Mouse (Mus musculus): ENCODE data around the gene Ppp1r27. TPM values are rescaled to one million over a fixed set of nuclear protein-coding genes. Genes with fewer than 3 reads are reported as not detected.

Gene Ppp1r27
- total and polyA plus RNA-seq, 2 experiments from 2014 or later: not detected

DNA sequence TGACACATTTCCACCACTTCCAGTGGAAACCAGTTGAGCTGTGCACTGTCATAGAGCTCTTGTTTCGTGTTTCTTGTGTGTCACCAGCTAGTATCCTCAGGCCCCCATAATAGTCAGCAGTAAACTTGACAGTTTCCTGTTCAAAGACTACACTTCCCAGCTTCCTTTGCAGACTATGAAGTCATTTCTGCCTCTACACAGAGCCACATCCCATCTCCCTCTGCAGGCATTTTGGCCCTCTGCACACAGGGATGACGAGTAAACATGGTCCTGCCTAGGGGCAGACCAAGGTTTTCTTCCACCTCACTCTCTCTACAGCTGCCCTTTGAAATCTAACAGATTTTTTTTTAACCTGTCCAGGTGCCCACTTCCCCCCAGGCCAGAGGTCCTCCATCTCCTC is 3.5 kb downstream of the Ppp1r27 start:
- Histone ChIP-seq H3K27me3 (ENCODE audit: insufficient read depth, low read length) (no peaks in the 10 kb centered on the region), H3K9me3 (ENCODE audit: low read length) (no peaks in the 10 kb centered on the region), H3K4me2 (ENCODE audit: low read depth, low read length) (peak overlapping the region; percentile 86; the same call in 1 of the 2 replicates), H3K4me1 (ENCODE audit: insufficient read depth, low read length) (peaks cover 16% of the 10 kb centered on the region), H3K4me3 (ENCODE audit: low read length) (no peak overlapping the region), H3K9ac (replicated peaks; ENCODE audit: low read length) (peak overlapping the region; percentile 3; the same call in 1 of the 2 replicates), H3K27ac (no peak overlapping the region), H3K36me3 (ENCODE audit: insufficient read depth, low read length) (peaks cover 23% of the 10 kb centered on the region)
- no peak; the same call in 1 of the 2 replicates for TF ChIP-seq CTCF (IDR thresholded peaks at IDR 0.05; ENCODE audit: low read depth)
- ATAC-seq (no peak), DNase-seq (ENCODE audit: low spot score) (no peak)
- WGBS: 56% methylated on average over 2 of the region's 2 CpGs

DNA sequence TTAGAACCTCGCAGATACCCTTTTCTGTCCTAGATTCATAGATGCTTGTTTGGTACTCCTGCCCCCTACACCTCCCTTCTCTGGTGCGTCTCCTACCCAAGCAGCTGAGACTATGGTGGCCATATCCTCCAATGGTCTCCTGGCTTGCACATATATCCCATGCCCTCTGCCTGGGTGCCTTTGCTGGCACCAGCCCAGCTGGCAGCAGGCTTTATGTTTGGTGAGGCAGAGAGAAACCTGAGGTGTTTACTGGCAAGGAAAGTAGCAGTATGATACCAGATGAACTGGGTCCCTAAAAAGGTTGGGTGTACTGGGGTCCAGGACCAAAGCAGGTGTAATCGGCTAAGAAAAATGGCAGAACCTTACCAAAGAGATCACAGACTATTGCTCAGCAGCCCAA is 5.0 kb downstream of the Ppp1r27 start:
- peaks cover 25% of the 10 kb centered on the region for H3K36me3 ChIP-seq (ENCODE audit: insufficient read depth, low read length)
- no peak for DNase-seq (ENCODE audit: low spot score)
- WGBS: 92% methylated on average over 3 of the region's 3 CpGs

DNA sequence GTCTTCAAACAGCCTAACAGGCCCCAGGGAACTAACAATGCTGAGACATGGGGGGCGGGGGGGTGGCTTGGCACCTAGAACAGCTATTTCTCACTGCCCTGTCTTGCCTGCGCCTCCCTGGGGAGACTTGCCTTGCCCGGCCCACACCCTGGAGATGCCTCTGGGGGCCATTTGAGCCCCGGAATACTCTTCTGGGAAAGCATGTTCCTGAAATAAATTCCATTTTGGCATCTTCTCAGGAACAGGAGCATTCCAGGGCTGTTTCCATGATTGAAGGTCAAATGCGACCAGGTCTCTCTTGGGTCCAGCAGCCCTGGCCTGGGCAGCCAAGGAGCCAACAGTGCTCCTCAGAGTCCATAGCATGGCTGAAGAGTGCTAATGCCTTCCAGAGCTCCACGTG is 8.6 kb downstream of the Ppp1r27 start:
- Histone ChIP-seq H3K27ac (no peak overlapping the region), H3K4me1 (ENCODE audit: insufficient read depth, low read length) (peaks cover 22% of the 10 kb centered on the region), H3K27me3 (ENCODE audit: insufficient read depth, low read length) (no peaks in the 10 kb centered on the region), H3K4me2 (ENCODE audit: low read depth, low read length) (no peak overlapping the region), H3K36me3 (ENCODE audit: insufficient read depth, low read length) (peaks cover 25% of the 10 kb centered on the region), H3K9ac (replicated peaks; ENCODE audit: low read length) (no peak overlapping the region), H3K9me3 (ENCODE audit: low read length) (no peaks in the 10 kb centered on the region), H3K4me3 (ENCODE audit: low read length) (no peak overlapping the region)
- no peak for ATAC-seq
- DNase-seq (ENCODE audit: low spot score): no peak
- 85% methylated on average over 6 of the region's 6 CpGs for WGBS
- TF ChIP-seq CTCF (IDR thresholded peaks at IDR 0.05; ENCODE audit: low read depth): no peak

More for the DNA sequence above, 5.0 kb downstream of the Ppp1r27 start:
- Histone ChIP-seq H3K4me2 (ENCODE audit: low read depth, low read length) (no peak overlapping the region), H3K9me3 (ENCODE audit: low read length) (no peaks in the 10 kb centered on the region), H3K27me3 (ENCODE audit: insufficient read depth, low read length) (no peaks in the 10 kb centered on the region), H3K27ac (no peak overlapping the region), H3K4me3 (ENCODE audit: low read length) (no peak overlapping the region), H3K9ac (replicated peaks; ENCODE audit: low read length) (no peak overlapping the region), H3K4me1 (ENCODE audit: insufficient read depth, low read length) (peaks cover 16% of the 10 kb centered on the region)
- TF ChIP-seq CTCF (IDR thresholded peaks at IDR 0.05; ENCODE audit: low read depth): no peak
- no peak for ATAC-seq

DNA sequence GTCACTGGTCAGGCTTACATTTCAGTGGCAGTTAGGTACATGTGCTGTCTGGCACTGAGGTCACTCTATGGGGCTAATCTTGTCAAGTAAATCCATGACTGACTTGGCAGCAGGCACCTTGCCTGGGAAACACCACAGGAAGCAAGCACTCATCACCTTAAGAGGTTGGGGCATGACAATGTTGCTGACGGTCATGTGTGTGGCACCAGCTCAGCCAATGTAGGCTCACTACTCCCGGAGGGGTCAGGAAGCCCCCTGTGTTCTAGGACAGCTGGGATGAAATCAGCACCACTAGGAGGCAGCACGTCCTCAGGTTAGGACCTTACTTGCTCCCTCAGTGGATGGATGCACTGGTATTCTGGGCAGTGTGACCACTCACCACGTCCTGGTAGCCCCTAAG is 9.0 kb downstream of the Ppp1r27 start:
- Histone ChIP-seq H3K4me1 (ENCODE audit: insufficient read depth, low read length) (peaks cover 22% of the 10 kb centered on the region), H3K27ac (no peak overlapping the region), H3K9me3 (ENCODE audit: low read length) (no peaks in the 10 kb centered on the region), H3K4me3 (ENCODE audit: low read length) (no peak overlapping the region), H3K36me3 (ENCODE audit: insufficient read depth, low read length) (peaks cover 25% of the 10 kb centered on the region), H3K27me3 (ENCODE audit: insufficient read depth, low read length) (no peaks in the 10 kb centered on the region), H3K9ac (replicated peaks; ENCODE audit: low read length) (no peak overlapping the region), H3K4me2 (ENCODE audit: low read depth, low read length) (no peak overlapping the region)
- 34% methylated on average over 4 of the region's 4 CpGs for WGBS
- ATAC-seq (no peak), DNase-seq (ENCODE audit: low spot score) (peak; percentile 37)
- TF ChIP-seq CTCF (IDR thresholded peaks at IDR 0.05; ENCODE audit: low read depth): peak; percentile 65

DNA sequence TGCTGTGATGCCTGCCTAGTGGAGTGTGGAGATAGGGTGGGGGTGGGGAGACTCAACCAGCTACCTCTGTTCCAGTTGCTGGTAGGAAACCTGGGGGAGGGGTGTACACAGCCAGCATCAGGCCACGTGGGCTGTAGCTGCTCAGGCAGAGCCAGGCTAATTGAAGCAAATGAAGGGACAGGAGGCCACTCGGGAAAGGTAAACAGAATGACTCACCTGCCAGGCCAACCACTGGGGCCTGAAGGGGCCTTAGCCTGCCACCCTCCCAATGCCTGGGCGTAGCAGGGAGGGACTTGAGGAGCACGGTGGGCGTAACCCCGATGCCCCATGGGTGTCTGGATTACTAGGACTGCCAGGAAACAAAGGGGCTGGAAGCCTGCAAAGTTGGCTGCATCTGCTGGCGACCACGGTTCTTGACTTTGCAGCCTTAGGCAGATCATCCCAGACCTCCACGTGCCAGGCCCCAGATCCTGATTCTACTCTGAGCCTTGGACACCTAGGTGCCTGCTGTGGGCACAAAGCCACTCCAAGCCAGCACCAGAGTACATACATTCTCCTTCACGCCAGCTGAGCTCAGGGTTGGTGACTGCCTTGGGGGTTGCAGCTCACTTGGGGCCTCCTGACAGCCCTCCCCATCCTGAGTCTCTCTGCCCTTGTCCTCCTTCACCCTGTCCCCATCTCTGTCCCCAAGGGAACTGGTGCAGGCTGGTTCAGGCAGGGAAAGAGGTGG is 11.5 kb downstream of the Ppp1r27 start:
- no peaks in the 10 kb centered on the region for H3K9me3 ChIP-seq (ENCODE audit: low read length)
- H3K27ac ChIP-seq: peak overlapping the region; percentile 76
- DNase-seq (ENCODE audit: low spot score) (peak; percentile 65), ATAC-seq (peak; percentile 77)
- H3K4me1 ChIP-seq (ENCODE audit: insufficient read depth, low read length): peaks cover 22% of the 10 kb centered on the region
- H3K27me3 ChIP-seq (ENCODE audit: insufficient read depth, low read length): no peaks in the 10 kb centered on the region
- H3K9ac ChIP-seq (replicated peaks; ENCODE audit: low read length): peak overlapping the region; percentile 21; the same call in 1 of the 2 replicates
- WGBS: 11% methylated on average over 10 of the region's 10 CpGs
- H3K4me3 ChIP-seq (ENCODE audit: low read length): no peak overlapping the region
- H3K36me3 ChIP-seq (ENCODE audit: insufficient read depth, low read length): peaks cover 22% of the 10 kb centered on the region
- TF ChIP-seq CTCF (IDR thresholded peaks at IDR 0.05; ENCODE audit: low read depth): no peak
- H3K4me2 ChIP-seq (ENCODE audit: low read depth, low read length): no peak overlapping the region

DNA sequence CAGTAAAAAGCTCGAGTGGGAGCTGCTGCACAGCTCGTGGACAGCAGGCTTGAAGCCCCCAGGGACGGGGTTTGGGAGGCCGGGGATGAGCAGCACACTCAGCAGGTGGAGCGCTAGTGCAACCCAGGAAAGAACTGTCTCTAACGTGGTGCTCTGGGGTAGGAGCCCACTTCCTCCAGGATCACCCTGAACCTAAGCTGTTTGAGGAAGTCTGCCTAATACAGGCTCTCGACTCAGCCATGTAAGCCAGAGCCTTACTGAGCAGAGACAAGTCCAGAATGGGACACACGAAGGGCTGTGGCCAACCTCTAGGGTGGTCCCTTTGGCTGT is 12.0 kb downstream of the Ppp1r27 start:
- Histone ChIP-seq H3K9ac (replicated peaks; ENCODE audit: low read length) (no peak overlapping the region), H3K4me1 (ENCODE audit: insufficient read depth, low read length) (peaks cover 22% of the 10 kb centered on the region), H3K9me3 (ENCODE audit: low read length) (no peaks in the 10 kb centered on the region), H3K36me3 (ENCODE audit: insufficient read depth, low read length) (peaks cover 17% of the 10 kb centered on the region), H3K27me3 (ENCODE audit: insufficient read depth, low read length) (no peaks in the 10 kb centered on the region), H3K4me2 (ENCODE audit: low read depth, low read length) (no peak overlapping the region), H3K4me3 (ENCODE audit: low read length) (no peak overlapping the region), H3K27ac (peak overlapping the region; percentile 76)
- no peak for DNase-seq (ENCODE audit: low spot score)
- peak; percentile 12; the same call in 1 of the 2 replicates for ATAC-seq
- TF ChIP-seq CTCF (IDR thresholded peaks at IDR 0.05; ENCODE audit: low read depth): no peak
- WGBS: 33% methylated on average over 8 of the region's 8 CpGs

DNA sequence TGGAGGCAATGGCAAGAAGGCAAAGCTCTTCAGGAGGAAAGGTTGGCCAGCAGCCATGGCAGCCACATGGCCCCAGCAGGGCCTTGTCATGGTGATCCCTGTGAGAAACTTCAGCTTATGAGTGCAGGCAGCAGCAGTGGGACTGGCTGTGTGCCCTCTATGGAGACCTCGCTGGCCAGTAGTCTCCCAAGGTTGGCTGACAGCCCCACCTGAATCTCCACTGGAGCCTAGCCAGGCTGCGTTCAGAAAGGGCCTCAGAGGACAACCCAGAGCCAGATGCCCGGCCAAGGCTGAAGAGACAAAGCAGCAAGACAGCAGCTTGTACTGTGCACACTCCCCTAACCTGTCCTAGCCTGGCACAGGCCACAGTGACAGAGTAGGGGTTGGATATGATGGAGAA is 12.4 kb downstream of the Ppp1r27 start:
- Histone ChIP-seq H3K9ac (replicated peaks; ENCODE audit: low read length) (no peak overlapping the region), H3K36me3 (ENCODE audit: insufficient read depth, low read length) (peaks cover 13% of the 10 kb centered on the region; the same call in 1 of the 2 replicates), H3K4me2 (ENCODE audit: low read depth, low read length) (no peak overlapping the region), H3K9me3 (ENCODE audit: low read length) (no peaks in the 10 kb centered on the region), H3K27ac (peak overlapping the region; percentile 76), H3K4me1 (ENCODE audit: insufficient read depth, low read length) (peaks cover 22% of the 10 kb centered on the region), H3K27me3 (ENCODE audit: insufficient read depth, low read length) (0 out of 2 replicates have a peak, but pooled peaks cover under 1% of the 10 kb centered on the region), H3K4me3 (ENCODE audit: low read length) (no peak overlapping the region)
- peak; percentile 82 for DNase-seq (ENCODE audit: low spot score)
- WGBS: 36% methylated on average over 3 of the region's 3 CpGs
- no peak for TF ChIP-seq CTCF (IDR thresholded peaks at IDR 0.05; ENCODE audit: low read depth)
- ATAC-seq: peak; percentile 62

Measured in hindbrain, postnatal 0 days (tissue).